8 mouse cellular contexts compared by ENCODE assay signal in the genomic region with DNA sequence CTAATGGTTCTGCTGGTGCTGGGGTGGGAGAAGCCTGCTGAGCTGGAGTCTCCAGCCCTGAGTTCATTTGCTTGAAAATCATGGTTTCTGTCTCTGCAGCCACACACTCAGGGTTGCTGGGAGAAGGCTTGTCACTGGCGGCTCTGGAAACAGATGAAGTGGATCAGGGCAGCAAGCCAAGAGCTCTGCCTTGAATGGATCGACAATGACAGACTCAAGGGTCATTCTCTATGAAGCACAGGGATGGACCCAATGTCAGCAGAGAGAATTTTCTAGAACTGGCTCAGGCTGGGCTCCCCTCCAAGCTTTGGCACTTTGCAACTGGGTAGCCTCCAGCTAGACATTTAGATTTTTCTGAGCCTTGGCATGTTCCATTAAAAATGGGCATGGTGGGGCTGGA.
DNase-seq lines count a peak whose midpoint lies in the region; ATAC-seq and TF ChIP-seq lines count a peak whose summit lies in the region.

No protein-coding gene starts in this region.

- H3K9ac ChIP-seq in intestine, embryonic 14.5 days (ENCODE audit: low read length) = no peak overlapping the region
- no peak overlapping the region for H3K9ac ChIP-seq in intestine, postnatal 0 days (ENCODE audit: low read depth, low read length)

- peak overlapping the region; percentile 28; the same call in 1 of the 2 replicates for H3K27ac ChIP-seq in intestine, embryonic 14.5 days (ENCODE audit: low read depth)
- H3K27ac ChIP-seq in intestine, postnatal 0 days (ENCODE audit: low read depth, low read length) = no peak overlapping the region

- H3K36me3 ChIP-seq in intestine, embryonic 14.5 days (ENCODE audit: control insufficient read depth, insufficient read depth, low read length) = no peaks in the 10 kb centered on the region
- no peaks in the 10 kb centered on the region for H3K36me3 ChIP-seq in intestine, postnatal 0 days (ENCODE audit: control insufficient read depth, insufficient read depth)

- no peaks in the 10 kb centered on the region for H3K27me3 ChIP-seq in intestine, embryonic 14.5 days (replicated peaks; ENCODE audit: control insufficient read depth, insufficient read depth, low read length)
- no peaks in the 10 kb centered on the region for H3K27me3 ChIP-seq in intestine, postnatal 0 days (replicated peaks; ENCODE audit: control insufficient read depth, insufficient read depth, low read length)

- peaks cover 19% of the 10 kb centered on the region; the same call in 1 of the 2 replicates for H3K4me1 ChIP-seq in intestine, embryonic 14.5 days (replicated peaks; ENCODE audit: control insufficient read depth, insufficient read depth, low read length)
- H3K4me1 ChIP-seq in intestine, postnatal 0 days (replicated peaks; ENCODE audit: control insufficient read depth, insufficient read depth, low read length) = no peaks in the 10 kb centered on the region

- H3K4me2 ChIP-seq in intestine, embryonic 14.5 days (ENCODE audit: low read length) = no peak overlapping the region
- no peak overlapping the region for H3K4me2 ChIP-seq in intestine, postnatal 0 days (replicated peaks; ENCODE audit: low read depth)

- ATAC-seq in intestine, embryonic 14.5 days (replicated peaks; ENCODE audit: low FRiP score, low TSS enrichment, low read depth) = peak; percentile 71
- ATAC-seq in intestine, postnatal 0 days = no peak

- no peak overlapping the region for H3K4me3 ChIP-seq in intestine, embryonic 14.5 days (ENCODE audit: low read depth, low read length)
- H3K4me3 ChIP-seq in intestine, postnatal 0 days (ENCODE audit: low read depth, low read length) = no peak overlapping the region

- peak; percentile 61 for DNase-seq in intestine, embryonic 14.5 days (ENCODE audit: low spot score)
- peak; percentile 22 for DNase-seq in cerebellum, adult 8-10 months
- peak; percentile 48 to 58 for DNase-seq in heart, postnatal 36 days
- peak; percentile 31 to 40 for DNase-seq in left cerebral cortex, postnatal 25 days (ENCODE audit: low spot score in 2 of 2)
- no peak for DNase-seq in B cell, adult 2 months
- DNase-seq in embryo, embryonic 9.5 days (ENCODE audit: extremely low spot score) = no peak
- no peak for DNase-seq in embryo, embryonic 11 days

- intact Hi-C loops in heart, postnatal 36 days (cut with DNase I) = no loop called here
- intact Hi-C loops in left cerebral cortex, postnatal 25 days (cut with DNase I) = no loop called here

- TF ChIP-seq CTCF in intestine, postnatal 0 days (IDR thresholded peaks at IDR 0.05; ENCODE audit: low read depth) = no peak

- H3K9me3 ChIP-seq in intestine, embryonic 14.5 days (ENCODE audit: control insufficient read depth, low read length) = no peaks in the 10 kb centered on the region
- H3K9me3 ChIP-seq in intestine, postnatal 0 days (ENCODE audit: control insufficient read depth) = no peaks in the 10 kb centered on the region

- 32% methylated on average over 2 of the region's 2 CpGs for WGBS in intestine, embryonic 14.5 days
- 48% methylated on average over 2 of the region's 2 CpGs for WGBS in intestine, postnatal 0 days

Comparison
In these comparisons a context has a peak if more than half of its experiments do, and no peak if none do; other contexts are left out.
1. DNase-seq: peak in intestine, embryonic 14.5 days (single experiment), cerebellum, adult 8-10 months (single experiment), heart, postnatal 36 days (2 of 2) and left cerebral cortex, postnatal 25 days (2 of 2); none in B cell, adult 2 months (0 of 2), embryo, embryonic 9.5 days (single experiment) and embryo, embryonic 11 days (single experiment).